Mouse (Mus musculus) testis, adult 2 months (tissue): ENCODE data around the gene Kmt2d.

Source experiments
- CTCF ChIP-seq: fragments of 200-500 bp; IDR thresholded peaks from 2 replicates; pipeline ENCODE4 v1.5.1; 2012; ENCODE audit warnings: low read depth, mild to moderate bottlenecking, inconsistent platforms, low read length, moderate library complexity; ENCODE audit not compliant: control insufficient read depth, insufficient read depth, insufficient replicate concordance
- POLR2A ChIP-seq: fragments of 200-500 bp; IDR thresholded peaks from 2 replicates; pipeline ENCODE4 v1.6.1; 2012; ENCODE audit warnings: low read depth, mild to moderate bottlenecking, inconsistent platforms, low read length, moderate library complexity; ENCODE audit not compliant: control insufficient read depth

- no peak for TF ChIP-seq CTCF
- peak; percentile 46 for TF ChIP-seq POLR2A
Observed at GRCm38 (mm10) chr15:98893940-98894745, 23.1 kb upstream of the Kmt2d start, which contains the start of gene Rhebl1.
